Mouse (Mus musculus) cortical plate, adult 2 months (tissue): ENCODE data around the gene Spaca3.

Experiments used
- CTCF ChIP-seq: fragments of 200-500 bp; IDR thresholded peaks from 2 replicates; pipeline ENCODE4 v1.5.1; 2011; ENCODE audit warnings: mild to moderate bottlenecking, control low read depth, low read length; ENCODE audit not compliant: insufficient read depth; ENCODE audit errors: extremely low read depth
- POLR2A ChIP-seq: fragments of 200-500 bp; IDR thresholded peaks from 2 replicates; pipeline ENCODE4 v1.6.1; 2011; ENCODE audit warnings: mild to moderate bottlenecking, low read length, control low read depth; ENCODE audit not compliant: insufficient read depth; ENCODE audit errors: extremely low read depth

DNA sequence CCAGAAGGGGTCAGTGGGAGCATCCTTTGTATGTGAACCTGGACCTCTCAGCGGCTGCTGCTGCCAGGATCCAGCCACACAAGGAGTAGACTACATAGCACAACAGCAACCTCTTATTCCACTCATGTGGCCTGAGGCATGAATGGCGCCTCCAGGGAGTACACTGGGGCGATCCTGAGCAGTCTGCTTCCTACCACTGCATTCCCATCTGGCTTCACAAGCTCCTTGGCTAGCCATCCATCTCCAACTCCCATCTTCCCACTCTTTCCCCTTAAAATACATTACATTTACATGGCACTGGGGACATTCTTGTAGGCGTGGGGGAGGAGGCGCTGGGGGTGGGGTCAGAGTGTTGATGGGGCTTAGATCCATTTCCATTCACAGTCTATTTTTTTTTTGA, 54.6 kb downstream of the Spaca3 start:
- TF ChIP-seq CTCF (no peak), POLR2A (no peak)
